Mouse (Mus musculus): Measurements from ENCODE around the gene Cwc22.

DNA sequence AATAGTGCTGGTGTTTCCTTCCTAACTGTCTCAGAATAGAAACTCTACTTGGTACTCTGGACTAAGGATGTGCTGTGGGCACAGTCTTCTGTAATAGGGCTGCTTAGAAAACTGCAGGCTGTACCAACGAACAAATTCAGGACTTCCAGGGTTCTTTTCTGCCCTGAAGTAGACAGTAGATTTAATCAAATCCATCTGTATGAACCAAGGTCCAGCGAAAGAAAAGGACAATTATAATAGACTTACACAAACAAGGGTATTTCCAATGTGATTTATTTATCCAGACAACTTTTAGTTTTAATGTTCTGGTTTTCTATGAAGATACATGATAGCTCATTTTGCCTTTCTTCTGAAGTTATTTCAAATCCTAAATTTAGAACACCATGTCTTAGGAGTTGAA, 28.2 kb upstream of the Cwc22 start:
- TF ChIP-seq CTCF (conservative IDR thresholded peaks at IDR 0.05; ENCODE audit: low read length) (no peak), NANOG (IDR thresholded peaks at IDR 0.05; ENCODE audit: borderline replicate concordance, low read length) (no peak), POU5F1 (IDR thresholded peaks at IDR 0.05; ENCODE audit: borderline replicate concordance, low read length) (no peak)
